Mouse (Mus musculus) embryonic stem cell, embryonic (primary cell): ENCODE measurements at regions not wholly inside any gene's neighbourhood (a gene's known extent, or its start where the extent isn't known, plus 50 kb on each side); places are given as distances from the start of the nearest gene placed in this dataset.

Experiments
- CTCF ChIA-PET, 4 experiments: fragments of 300-600 bp in 2 of 4; fragments of 350-600 bp in 2 of 4; sonication (Branson Sonifier 250); formaldehyde crosslinking; loops; one replicate each; lab custom pipeline; 2022; ENCODE audit warnings: inconsistent platforms in 2 of 4; lab: Charles Lee
- POLR2A ChIA-PET, 4 experiments: fragments of 300-600 bp in 2 of 4; fragments of 350-600 bp in 2 of 4; sonication (Branson Sonifier 250); formaldehyde crosslinking; loops; one replicate each; lab custom pipeline; 2022; ENCODE audit warnings: antibody characterized with exemption in 4 of 4, inconsistent platforms in 1 of 4; lab: Charles Lee

- ChIA-PET POLR2A (no interaction called here), CTCF (no interaction called here)
Observed at GRCm38 (mm10) chr11:28782486-28782885, 70.5 kb upstream of the Efemp1 start.

DNA sequence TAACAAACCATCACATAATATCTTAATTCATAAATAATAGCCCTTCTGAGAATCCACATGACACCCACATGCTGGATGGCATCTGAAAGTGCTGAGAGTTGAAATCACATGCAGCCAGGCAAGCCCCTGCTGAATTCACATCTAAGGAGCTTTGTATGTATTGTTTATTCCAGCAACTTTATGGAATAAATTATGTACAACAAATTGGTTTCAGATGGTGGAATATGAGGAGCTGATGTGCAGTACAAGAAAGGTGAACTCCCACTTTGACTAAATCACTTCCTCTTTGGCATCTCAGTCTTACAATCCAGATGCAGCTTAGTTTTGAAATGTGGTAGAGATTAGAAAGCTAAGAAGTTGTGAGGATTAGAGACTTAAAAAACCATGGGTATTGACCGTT is 82.2 kb upstream of the Efemp1 start:
- ChIA-PET POLR2A (interaction anchor here in 1 of 4 experiments (0.6 kb wide), 1 partner anchor 299 kb away, joined by 3 read pairs; no protein-coding TSS in a partner anchor), CTCF (no interaction called here)

DNA sequence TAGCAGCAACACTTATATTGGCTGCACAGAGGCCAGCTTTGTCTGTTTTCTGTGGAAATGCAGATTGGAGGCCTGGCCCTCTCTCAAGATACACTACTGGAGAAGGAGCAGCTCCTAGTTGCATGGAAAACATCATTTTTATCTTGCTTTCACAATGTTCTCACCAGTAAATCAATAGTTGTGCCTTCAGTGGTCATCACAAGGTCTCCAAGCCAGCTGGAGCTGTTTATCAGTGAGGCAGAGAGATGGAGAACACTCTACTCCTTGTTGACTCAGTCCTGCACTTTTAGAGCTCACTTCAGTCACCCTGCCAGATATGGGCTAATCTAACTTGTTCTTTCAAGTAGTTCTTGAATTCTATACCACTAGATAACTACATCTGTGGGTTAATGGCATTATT is 92.3 kb upstream of the Efemp1 start:
- POLR2A ChIA-PET, result no interaction called here
- CTCF ChIA-PET, result no interaction called here

DNA sequence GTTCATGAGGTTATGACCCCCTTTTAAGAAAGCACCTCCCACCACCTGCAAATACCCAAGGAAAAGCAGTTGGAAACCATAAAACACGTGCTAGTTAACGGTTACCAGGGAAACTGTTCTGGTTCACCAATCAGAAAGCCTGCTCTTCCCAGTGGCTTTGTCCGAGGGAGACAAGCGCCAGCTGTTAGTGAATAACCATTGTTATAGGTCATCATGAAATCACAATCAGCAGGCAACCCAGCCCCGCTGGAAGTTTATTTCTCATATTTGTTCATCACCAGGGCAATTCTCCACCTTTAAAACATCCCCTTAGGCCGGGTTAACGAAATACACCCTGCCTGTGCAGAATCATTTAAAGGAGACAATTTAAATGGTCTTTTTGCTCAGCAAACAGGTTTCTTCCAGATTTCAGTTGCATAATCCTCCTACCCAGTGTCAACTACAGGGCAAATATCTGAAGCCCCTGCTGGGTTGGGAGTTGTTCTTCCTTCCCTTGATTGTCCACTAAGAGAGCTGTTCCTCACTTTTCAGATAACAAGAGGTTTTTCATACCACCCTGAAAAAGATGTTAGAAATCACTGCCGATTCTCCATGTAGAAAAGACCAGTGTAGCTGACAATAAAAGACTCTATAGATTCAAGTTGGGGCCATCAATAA is 117.9 kb upstream of the Efemp1 start:
- ChIA-PET POLR2A (no interaction called here), CTCF (no interaction called here)

DNA sequence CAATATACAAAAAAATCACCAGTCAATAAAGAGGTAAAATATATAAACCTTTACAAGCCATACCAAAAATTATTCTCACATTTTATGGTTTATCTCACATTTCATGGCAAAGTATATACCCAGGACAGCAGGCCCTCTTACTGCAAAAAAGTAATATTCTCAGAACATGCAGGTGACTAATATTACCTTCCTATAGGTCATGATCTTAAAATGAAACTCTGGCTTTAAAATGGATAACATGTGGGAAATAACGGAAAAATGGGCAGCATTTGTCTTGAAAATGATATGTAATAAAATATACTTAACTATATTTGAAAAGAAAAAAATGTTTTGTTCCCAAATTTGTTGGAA is 118.4 kb upstream of the Efemp1 start:
- ChIA-PET POLR2A (no interaction called here), CTCF (no interaction called here)

DNA sequence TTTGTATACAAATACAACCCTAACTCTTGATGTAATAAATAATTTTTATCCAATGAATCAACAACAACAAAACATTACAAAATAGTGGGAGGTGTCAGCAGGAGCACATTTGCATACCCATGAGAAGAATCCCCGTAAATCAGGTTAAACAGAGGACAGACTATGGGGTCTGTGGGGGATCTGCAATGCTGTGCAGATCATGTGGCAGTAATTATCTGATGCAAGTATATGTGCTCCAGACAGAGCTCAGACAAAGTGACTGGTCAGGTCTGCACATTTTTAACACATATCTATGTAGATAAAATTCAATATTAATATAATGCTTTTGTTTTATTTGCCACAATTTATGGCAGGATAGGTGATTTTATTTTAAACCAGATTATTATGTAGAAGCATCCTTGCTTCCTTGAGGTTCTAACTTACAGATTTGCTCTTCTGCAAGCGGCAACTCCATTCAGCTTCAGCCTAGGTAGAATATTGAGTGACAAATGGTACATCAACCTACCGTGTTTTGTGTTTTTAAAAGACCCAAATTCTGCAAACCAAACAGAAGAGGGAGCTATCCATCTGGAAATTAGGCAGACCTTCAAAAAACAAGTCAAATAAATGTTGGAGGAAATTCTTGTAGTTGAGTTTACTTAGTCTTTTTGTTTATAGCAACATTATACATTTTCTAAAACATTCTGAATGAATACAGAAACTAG is 119.0 kb upstream of the Efemp1 start:
- POLR2A ChIA-PET, result no interaction called here
- CTCF ChIA-PET, result no interaction called here

DNA sequence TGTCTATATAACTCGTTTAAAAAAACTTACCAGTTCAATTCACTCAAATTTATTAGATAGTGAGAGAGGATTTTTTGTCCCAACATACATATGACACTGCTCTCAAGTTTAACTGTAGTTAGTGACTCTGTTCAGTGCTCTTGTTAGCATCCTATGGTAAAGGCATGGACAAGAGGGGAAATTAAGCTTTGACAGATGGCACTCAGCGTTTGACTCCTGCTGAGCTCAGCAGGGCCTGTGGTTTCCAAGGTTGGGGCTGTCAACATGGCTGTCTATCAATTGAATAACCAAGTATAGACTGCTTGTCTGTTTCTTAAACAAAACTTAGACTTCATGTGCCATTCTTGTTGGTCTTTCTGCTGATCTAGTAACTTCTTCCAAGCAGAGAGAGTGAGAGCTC is 122.9 kb upstream of the Efemp1 start:
- ChIA-PET CTCF (no interaction called here), POLR2A (no interaction called here)

GRCm38 (mm10) chr11:28709511-28709910 is 125.4 kb upstream of the Ccdc85a start:
- ChIA-PET POLR2A (interaction anchor here in 1 of 4 experiments (0.7 kb wide), 1 partner anchor 658 kb away, joined by 8 read pairs; no protein-coding TSS in a partner anchor), CTCF (interaction anchor here in 1 of 4 experiments (0.7 kb wide), 1 partner anchor 199 kb away, joined by 11 read pairs; no protein-coding TSS in a partner anchor)

GRCm38 (mm10) chr11:28708431-28708830 is 124.3 kb upstream of the Ccdc85a start:
- CTCF ChIA-PET, result no interaction called here
- POLR2A ChIA-PET, result no interaction called here

DNA sequence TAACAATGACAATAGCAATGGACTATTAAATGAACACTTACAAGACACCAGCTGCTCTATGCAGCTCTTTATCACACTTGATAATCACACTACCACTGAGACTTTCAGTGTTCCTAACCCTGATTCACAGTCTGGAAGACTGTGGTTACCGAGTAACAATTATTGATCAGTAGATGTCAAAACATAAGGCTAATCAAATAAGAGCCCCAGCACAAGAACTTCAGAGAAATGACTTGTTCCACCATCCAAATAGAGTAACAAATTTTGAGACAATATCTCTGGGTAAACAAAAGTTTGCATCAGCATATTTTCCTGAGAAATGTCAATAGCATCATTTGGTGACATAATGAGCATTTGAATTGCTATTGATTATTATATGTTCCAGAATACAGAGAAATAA is 118.3 kb upstream of the Ccdc85a start:
- ChIA-PET CTCF (no interaction called here), POLR2A (no interaction called here)

DNA sequence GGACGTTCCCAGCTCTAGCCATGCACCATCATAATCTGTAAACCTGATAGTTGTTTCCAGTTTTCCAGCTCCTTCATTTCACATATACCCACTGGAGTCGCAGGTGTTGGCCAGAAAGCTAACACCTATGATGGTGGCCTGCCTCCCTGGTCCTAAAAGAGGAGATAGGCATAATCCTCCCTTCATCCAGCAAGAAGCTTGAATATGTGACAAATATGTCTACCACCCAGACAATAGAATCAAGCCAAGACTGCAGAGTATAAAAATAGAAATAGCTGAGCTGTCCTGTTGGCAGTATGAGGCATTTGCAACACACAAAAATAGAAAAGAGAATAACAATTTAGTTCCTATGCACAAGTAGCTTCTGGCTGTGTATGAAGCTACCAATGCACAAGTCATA is 117.3 kb upstream of the Ccdc85a start:
- POLR2A ChIA-PET, result interaction anchor here in 1 of 4 experiments (0.5 kb wide), 1 partner anchor 42 kb away, joined by 3 read pairs; no protein-coding TSS in a partner anchor
- CTCF ChIA-PET, result interaction anchor here in 1 of 4 experiments (0.7 kb wide), 1 partner anchor 9 kb away, joined by 3 read pairs; no protein-coding TSS in a partner anchor

- ChIA-PET POLR2A (no interaction called here), CTCF (no interaction called here)
Observed at GRCm38 (mm10) chr11:28699766-28700165, 115.6 kb upstream of the Ccdc85a start.

- ChIA-PET CTCF (interaction anchor here in 1 of 4 experiments (0.7 kb wide), 1 partner anchor 66 kb away, joined by 10 read pairs; no protein-coding TSS in a partner anchor), POLR2A (interaction anchor here in 1 of 4 experiments (0.7 to 1.1 kb wide), 2 partner anchors 16 to 1538 kb away, joined by 3 read pairs; no protein-coding TSS in a partner anchor)
Observed at GRCm38 (mm10) chr11:28697644-28698480, 113.7 kb upstream of the Ccdc85a start.

GRCm38 (mm10) chr11:28695031-28695430 is 110.9 kb upstream of the Ccdc85a start:
- CTCF ChIA-PET, result interaction anchor here in 1 of 4 experiments (0.6 kb wide), 1 partner anchor 36 kb away, joined by 4 read pairs; no protein-coding TSS in a partner anchor
- POLR2A ChIA-PET, result no interaction called here

- CTCF ChIA-PET, result no interaction called here
- POLR2A ChIA-PET, result interaction anchor here in 1 of 4 experiments (0.6 kb wide), 1 partner anchor 478 kb away, joined by 3 read pairs; no protein-coding TSS in a partner anchor
Observed at GRCm38 (mm10) chr11:28693303-28693702, 109.2 kb upstream of the Ccdc85a start.

- CTCF ChIA-PET, result interaction anchor here in 1 of 4 experiments (0.6 kb wide), 1 partner anchor 9 kb away, joined by 3 read pairs; no protein-coding TSS in a partner anchor
- POLR2A ChIA-PET, result interaction anchor here in 1 of 4 experiments (0.6 kb wide), 1 partner anchor 477 kb away, joined by 3 read pairs; no protein-coding TSS in a partner anchor
Observed at GRCm38 (mm10) chr11:28692263-28693194, 108.4 kb upstream of the Ccdc85a start.

DNA sequence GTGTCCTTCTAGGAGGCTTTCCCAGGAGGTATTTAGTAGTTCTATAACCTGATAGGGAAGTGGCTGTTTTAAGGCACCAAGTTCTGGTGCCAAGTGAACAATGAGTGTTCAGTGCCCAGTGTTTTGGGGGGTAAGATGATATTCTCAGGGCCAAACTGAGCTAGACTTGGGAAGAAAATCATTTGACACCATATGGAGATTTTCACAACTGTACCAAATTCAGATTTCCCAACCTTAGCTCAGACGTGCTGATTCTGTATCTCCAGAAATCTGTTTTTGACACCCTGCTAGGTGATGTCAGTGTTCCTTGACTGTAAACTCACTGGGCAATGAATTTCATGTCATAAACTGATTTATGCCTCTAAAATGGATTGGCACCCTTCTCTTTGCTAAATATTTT is 104.3 kb upstream of the Ccdc85a start:
- POLR2A ChIA-PET, result no interaction called here
- CTCF ChIA-PET, result no interaction called here

- ChIA-PET CTCF (no interaction called here), POLR2A (no interaction called here)
Observed at GRCm38 (mm10) chr11:28685407-28685806, 101.3 kb upstream of the Ccdc85a start.
